Mouse (Mus musculus): ENCODE measurements around the gene Gng12.
"Not testable (repeated sequence)": the region's sequence is repeated elsewhere in the genome, so short reads cannot be mapped to it uniquely, and the experiment has no call there.

Gng12 gene

DNA sequence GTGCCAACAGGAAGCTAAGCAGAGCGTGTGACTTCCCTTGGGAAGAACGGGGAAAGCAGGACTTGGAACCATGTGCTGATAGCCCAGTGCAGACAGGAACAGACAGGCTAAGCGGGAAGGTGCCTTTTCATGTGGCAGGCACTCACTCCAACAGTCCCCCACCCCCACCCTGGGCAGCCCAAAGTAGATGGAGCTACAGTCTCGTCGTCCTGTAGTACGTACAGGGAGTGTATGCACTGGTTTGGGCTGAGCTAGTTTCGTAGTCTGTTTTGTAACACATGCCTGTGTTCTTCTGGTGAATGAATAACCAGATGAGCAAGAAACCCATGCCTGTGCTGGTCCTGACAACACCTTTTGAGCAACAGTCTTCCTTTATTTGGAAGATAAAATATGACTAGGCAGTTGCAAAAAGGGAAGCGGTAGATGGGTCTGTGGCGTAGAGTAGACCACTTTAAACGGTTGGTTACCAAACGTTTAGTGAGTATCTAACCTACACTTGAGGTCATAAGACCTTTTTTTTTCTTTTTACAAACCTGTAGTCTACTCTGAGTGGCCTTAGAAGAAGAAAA, 57.8 kb downstream of the Gng12 start:
- DNase-seq (ENCODE audit: low read depth, low spot score), result no peak

DNA sequence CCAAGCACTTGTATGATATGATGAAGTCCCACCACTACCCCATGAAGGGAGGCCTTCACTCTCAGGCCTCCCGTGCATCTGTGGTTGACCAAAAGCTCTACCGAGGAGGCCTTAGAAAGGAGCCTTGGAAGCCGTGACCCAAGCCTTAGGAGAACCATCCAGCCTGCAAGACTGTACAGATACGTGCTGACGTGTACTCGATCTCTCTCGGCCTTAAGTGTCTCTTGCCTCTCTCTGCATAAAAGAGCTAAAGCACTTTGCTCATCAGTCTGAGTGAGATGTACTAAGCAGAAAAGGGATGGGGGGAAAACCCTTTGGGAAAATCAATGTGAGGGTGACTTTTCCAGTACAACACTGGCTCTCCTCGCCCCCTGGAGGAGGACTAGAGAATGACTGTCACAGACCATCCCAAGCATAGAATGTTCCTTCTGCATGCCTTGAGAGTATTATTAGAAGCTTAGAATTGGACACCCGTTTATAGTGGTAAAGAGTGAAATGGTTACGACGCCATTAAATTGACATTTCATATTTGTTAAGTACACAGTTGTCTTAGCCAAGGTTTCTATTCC, 59.0 kb downstream of the Gng12 start:
- DNase-seq (ENCODE audit: low read depth, low spot score), result no peak

DNA sequence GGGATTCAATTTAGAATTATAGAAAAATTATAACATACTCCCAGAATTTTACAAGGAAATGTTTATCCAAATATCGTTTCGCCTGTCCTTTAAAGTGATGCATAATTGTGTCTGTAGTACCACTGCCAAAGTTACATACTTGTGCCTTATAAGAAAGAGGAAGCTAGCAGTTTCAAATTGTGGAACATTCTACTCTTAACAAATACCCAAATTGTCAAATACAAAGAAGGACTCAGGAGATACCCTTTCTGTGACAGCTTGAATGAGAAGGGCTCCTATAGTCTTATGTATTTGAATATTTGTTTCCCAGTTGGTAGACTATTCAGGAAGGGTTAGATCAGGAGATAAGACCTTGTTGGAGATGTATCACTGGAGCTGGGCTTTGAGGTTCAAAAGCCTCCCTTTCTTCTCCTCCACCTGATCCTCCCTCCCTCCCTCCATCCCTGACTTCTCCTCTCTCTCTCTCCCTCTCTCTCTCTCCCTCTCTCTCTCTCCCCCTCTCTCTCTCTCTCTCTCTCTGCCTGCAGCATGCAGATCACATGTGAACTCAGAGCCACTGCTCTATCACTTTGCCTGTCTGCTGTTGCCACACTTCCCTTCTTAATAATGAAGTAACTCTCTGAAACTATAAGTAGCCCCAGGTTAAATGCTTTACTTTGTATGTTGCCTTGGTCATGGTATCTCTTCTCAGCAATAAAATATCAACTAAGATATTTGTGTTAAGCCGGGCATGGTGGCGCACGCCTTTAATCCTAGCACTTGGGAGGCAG, 62.5 kb downstream of the Gng12 start:
- no peak for DNase-seq (ENCODE audit: low read depth, low spot score)

DNA sequence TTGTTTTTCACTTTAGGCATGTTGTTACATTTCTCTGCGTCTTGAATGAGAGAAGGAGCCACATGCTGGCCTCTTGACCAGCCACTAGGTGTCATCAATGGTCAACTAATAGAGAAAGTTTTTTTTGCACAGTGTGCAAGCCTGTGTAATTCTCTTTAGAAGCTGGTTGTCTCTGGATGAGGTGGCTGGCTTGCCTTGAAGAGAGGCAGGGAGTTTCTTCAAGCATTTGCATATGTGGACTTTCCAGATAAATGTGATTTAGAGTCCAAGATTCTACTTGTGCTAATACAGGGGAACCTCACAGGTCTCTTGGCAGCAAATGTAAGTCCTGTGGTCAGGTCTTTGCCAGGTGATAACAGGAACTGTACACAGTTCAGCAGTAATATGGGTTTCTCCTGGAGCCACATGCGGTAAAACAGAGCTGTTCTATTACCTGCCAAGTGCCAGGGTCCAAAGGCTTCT, 66.4 kb downstream of the Gng12 start:
- DNase-seq (ENCODE audit: low read depth, low spot score), result peak; percentile 54

DNA sequence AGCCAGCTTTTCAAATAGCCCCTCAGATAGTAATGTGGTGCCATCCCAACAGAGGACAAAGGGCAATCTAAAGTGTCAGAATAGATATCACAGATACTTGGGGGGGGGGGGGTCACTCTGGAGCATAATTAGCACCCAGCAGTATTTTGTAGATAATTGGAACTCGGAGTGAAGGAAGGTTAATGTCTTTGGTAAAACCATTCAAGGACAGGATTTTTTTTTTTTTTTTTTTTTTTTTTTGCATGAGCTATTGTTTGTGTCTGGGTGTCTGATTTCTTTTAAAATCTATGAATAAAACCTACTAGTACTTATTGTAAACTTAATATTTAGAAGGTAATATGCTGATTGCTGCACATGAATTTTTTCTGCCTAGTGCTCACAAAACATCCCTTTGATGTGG, 66.9 kb downstream of the Gng12 start:
- no peak for DNase-seq (ENCODE audit: low read depth, low spot score)

DNA sequence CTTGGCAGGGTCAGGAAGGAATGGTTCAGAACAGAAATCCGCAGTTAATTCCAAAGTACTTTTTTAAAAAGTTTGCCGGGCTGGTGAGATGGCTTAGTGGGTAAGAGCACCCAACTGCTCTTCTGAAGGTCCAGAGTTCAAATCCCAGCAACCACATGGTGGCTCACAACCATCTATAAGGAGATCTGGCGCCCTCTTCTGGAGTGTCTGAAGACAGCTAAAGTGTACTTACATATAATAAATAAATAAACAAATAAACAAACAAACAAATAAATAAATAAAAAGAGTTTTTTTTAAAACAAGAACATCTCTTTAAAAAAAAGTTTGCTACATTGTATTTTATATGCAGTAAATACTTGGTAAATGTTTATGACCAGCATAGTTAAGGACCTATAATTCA, 67.5 kb downstream of the Gng12 start:
- DNase-seq (ENCODE audit: low read depth, low spot score), result not testable (repeated sequence)

DNA sequence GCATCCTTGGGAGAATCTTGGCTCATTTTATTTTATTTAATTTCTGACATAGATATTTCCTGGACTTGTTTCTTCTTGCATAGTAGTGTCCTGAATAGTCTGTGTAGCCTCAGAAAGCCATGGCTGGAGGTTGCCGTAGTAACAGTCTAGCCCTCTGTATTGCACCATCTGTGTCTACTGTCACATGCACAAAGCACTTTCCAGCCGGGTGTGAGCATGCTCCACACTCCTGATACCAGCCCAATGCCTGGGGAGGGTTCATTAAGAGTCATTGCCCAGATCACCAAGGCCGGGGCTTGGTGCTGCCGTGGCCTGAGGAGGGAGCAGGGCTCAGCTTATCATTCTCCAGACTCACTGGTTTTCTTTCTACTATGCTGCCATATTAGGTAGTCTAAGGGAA, 68.0 kb downstream of the Gng12 start:
- DNase-seq (ENCODE audit: low read depth, low spot score), result no peak

DNA sequence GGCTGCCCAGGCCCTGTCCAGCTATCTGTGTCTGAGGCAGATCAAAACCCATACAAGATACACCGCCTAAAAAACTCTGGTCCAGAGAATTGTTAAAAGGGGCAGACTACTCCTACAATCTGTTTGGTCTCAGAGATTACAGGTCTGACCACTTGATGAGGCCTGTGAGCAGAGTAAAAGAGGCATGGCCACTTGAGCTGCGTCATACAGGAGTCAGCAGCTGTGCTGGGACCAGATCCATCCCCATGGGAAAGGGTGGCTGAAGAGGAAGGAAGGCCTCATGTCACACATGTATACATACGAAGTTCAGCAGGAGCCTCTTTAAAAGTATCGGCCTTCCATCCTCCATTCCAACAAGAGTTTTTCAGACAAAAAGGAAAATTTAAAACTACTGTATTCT, 69.0 kb downstream of the Gng12 start:
- no peak for DNase-seq (ENCODE audit: low read depth, low spot score)

DNA sequence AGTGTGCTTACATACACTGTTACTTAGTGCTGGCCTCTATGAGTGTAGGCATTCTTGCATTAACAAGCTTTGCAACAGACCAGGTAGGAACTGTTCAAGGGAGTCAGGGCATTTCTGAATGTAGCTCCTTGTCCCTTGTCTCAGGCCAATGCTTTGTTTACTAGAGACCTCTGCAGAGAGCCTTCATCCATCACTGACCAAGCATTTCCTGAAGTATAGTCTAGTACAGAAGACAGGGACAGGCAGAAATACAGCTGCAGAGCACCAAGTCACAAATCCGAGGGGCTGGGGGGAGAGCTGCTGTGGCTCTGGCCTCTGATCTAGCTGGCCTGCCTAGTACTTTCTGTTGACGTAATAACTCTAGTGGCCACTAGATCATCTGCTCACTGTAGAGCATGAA, 71.6 kb downstream of the Gng12 start:
- no peak for DNase-seq (ENCODE audit: low read depth, low spot score)

DNA sequence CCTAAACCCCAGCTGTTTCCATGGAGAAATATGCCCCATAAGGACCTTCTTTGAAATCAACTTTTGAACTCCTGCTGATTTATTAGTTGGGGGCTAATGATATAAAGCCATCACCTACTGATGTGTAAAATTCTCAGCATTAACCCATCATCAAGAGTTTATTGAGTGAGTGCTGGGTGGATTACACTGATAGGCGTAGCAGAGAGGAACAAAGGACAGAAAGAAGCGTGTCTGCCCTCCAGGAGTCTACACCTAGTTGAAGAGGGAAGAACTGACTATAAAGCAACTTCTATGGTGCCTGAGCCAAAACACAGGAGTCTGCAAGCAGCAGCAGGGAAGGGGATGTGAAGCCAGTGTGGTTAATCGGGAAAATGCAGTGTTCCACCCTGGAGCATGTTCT, 73.2 kb downstream of the Gng12 start:
- no peak for DNase-seq (ENCODE audit: low read depth, low spot score)

DNA sequence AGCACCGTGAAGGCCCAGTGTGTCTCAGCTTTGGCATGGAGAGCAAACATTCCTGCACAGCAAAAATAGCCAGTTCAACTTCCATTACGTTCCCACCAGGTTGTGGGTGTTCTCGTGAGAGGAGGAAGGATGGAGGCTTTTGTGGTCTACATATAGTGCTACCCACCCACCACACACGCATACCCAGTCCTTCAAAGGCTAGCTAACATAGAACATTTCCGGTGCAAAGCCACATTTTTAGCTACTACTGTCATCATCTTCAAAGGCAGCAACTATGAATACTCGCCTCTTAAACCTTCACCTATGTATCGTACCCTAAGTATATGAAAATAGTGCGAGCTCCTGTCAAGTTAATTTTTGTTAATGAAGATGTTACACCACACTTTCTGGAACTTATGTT, 76.1 kb downstream of the Gng12 start:
- DNase-seq (ENCODE audit: low read depth, low spot score), result no peak

DNA sequence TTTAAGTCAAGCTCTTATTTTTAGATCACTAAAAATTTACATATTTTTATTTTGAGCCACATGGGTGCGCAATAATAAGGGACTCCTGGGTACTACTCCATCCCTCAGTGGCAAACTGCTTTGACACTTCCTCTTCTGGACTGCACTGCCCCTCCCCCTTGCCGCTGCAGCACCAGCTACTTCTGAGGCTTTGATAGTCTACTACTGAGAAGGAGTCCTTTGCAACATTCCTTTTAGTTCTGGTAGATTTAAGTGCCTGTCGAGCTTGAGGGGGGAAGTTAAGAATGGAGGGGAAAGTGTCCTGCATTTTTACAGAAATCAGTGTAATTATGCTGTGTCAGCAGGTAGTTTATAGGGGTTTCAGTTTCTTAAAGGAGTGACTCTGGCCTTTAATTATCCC, 77.0 kb downstream of the Gng12 start:
- DNase-seq (ENCODE audit: low read depth, low spot score), result no peak

DNA sequence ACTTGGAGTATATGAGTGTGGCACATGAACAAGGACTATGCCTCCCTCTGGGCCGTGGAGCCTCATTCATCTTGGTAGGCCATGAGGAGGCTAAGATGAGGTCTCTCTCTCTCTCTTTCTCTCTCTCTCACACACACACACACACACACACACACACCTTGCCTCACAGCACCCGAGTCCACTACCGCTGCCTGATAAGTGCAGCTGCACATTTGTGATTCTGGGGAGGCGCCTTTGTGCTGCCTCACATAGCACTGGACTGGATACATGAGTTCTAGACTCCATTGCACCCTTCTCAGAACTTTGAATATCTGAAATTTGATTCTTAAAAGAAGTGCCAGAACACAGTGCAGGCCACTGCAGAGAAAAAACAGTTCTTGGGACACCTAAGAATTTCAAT, 79.3 kb downstream of the Gng12 start:
- DNase-seq (ENCODE audit: low read depth, low spot score), result no peak

DNA sequence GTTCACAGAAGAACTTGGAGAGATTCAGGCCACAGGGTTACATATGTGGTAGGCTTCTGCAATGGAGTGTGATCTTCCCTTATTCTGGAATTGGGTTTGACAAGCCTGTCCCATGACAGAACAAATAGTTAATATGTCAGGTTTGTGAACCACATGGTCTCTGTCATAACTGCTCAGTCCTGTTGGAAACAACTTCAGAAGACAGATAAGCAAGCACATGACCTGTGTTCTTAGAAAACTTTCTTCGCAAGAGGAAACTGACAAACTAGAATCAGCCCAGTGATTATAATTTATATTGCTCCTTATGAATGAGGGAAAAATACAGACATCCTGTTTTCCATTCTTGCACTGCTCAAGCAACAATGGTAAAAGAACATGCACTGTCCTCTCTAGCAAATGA, 83.0 kb downstream of the Gng12 start:
- DNase-seq (ENCODE audit: low read depth, low spot score), result no peak

DNA sequence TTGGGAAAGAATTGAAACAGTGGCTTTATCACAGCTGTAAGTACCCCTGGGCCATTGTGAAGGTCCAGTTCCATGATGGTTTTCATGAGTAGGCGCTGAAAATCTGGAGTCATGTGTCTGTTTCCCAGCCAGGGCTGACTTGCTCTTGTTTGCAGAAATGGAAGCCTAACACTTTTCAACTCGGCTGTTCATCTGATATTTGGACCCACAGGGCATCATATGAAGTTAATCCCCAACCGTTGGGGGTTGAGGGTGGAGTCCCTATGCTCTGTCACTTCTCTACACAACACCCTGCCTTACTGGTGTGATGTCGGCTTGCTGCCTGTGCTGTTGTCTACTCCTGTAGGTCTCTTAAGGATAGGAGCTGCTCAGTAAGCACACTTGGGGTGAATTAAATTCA, 83.8 kb downstream of the Gng12 start:
- DNase-seq (ENCODE audit: low read depth, low spot score), result no peak

DNA sequence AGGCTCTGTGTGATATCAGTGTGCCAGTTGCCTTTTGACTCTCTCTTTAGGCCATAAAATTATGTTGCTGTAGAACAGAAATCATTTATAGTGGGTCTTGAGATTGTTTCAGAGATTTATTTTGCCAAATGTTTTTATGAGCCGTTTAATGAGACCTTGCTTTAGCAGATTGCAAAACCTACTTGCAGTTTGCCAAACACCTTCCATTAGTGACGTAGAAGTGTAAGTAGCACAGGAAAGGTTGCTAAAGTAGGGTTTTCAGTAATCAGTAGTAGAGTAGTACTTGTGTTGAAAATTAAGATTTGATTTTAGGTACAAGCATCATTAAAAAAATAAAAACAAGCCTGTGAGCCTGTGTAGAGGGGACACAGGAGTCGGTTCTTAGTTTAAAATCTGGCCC, 85.2 kb downstream of the Gng12 start:
- DNase-seq (ENCODE audit: low read depth, low spot score), result no peak

DNA sequence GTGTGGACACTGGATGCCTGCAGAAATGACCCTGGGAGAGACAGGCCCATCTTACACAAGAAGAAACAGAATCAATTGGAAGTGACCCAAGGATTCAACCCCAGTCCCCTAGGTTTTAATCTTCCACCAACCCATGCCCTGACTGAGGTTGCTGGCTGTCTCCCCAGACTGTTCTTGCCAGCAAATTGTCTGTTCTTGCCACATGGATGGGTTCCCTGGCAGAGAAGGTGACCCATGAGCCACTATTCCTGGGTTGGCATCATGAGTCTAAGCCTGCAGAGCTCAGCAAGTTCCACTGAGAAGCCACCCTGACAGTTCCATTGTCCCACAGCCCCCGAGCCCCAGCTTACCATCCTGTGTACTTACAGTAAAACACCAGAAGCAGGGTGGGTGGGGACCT, 85.7 kb downstream of the Gng12 start:
- no peak for DNase-seq (ENCODE audit: low read depth, low spot score)

DNA sequence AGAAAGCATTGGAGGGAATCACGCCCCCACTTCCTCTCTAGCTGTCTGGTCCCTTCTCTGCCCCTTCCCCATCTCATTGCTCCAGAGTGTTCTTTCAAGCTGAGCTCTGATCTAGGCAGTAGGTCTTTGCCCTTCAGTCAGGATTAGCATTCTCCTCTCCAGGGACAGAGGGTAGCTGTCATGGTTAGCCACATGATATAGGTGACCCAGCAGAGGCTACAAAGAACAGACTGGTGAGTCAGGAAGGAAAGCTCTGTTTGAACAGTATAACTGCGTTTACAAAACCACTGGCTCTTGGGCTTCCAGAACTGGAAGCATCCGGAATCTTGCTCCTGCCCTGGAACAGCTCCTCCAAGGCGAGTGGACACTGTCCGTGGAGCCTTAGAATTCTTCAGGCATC, 87.9 kb downstream of the Gng12 start:
- DNase-seq (ENCODE audit: low read depth, low spot score), result no peak

DNA sequence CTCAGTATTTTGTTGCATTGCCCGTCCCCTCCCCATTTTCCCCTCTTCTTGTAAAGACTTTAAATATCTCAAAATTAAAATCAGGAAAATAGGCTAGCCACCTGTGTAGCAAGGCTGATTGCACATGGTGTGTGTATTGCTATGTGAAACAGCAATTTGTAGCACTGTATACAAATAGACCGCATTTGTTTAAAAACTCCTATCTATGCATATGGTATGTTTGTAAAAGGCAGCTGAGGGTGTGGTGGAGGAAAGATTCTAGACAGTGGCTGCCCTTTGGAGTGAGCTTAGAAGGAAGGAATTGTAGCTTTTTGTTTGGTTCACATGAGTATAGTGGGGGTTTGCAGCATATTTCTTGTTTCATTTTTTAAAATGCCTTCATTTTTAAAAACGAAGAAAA, 88.5 kb downstream of the Gng12 start:
- DNase-seq (ENCODE audit: low read depth, low spot score), result no peak

DNA sequence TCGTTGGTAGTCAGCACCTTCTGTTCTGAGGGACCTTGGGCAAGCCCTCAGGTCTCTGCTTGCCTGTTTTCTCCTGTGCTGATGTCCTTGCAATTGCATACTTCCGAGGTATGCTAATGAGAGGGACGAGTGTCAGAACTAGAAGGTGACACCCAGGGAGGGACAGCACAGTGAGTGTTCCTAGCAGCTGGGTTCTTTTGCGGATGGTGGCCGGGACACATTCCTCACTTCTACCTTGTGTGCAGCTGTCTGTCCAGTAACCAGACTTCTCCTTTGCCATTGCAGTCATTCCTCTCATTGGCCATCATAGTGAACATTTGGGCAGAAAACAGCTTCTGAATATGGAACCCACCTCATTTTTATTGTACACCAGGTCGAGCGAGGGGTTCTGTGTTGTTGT, 89.3 kb downstream of the Gng12 start:
- DNase-seq (ENCODE audit: low read depth, low spot score), result no peak

DNA sequence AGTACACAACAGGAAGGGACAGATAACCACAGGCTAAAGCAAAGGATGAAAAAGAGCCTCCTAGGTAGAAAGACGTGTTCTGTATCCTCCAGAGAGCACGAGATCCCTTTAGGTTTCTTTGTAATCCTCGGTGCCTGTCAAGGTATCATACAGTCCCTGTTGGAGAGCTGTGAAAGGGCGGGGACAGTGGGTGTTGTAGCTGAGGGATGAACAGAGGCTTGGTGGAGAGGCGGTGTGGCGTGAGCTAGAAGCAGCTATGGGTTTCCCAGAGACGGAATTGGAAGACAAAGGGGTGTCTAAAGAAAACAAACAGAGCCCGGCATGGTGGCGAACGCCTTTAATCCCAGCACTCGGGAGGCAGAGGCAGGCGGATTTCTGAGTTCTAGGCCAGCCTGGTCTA, 89.9 kb downstream of the Gng12 start:
- DNase-seq (ENCODE audit: low read depth, low spot score), result no peak

DNA sequence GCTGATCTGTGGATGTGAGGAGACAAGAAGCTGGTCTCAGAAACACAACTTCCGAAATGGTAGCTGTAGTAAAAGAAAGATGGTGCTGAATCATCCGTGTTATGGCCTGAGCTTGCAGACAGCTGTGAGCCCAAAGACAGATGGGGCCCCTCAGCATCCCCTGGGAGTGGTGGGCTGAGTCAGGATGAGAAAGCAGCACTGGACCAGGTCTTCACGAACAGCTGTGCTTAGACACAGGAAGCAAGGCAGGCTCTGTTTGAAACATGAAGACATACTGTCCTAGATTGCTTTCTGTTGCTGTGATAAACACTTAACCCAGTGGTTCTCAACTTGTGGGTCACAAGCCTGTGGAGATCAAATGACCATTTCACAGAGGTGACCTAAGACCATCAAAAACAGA, 91.4 kb downstream of the Gng12 start:
- no peak for DNase-seq (ENCODE audit: low read depth, low spot score)

DNA sequence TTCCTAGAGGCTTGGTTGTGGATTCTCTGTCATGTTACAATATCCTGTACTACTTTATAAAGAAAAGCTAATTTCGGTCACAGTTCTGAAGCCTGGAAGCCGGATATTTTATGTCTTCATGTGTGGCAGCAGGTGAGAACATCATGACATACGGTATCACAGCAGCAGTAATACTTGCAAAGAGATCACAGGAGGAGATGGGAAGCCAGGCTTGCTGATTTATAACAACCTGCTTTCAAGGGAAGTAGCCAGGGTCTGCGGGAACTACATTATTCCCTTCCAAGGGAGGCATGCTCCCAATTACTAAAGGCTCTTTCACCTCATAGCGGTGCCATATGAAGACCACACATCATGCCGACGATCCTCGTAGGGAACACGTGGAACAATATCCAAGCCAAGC, 92.2 kb downstream of the Gng12 start:
- no peak for DNase-seq (ENCODE audit: low read depth, low spot score)
